Mouse (Mus musculus) embryonic facial prominence, embryonic 13.5 days (tissue): Measurements from ENCODE around the gene Rdh9. TPM values are rescaled to one million over a fixed set of nuclear protein-coding genes. Genes with fewer than 3 reads are reported as not detected.

Experiments
- ATAC-seq: fragments of 200-750 bp; cut with Nextera tagmentation; 2 replicates; pipeline ENCODE4 v1.8.0; 2017; ENCODE audit warnings: low read depth; ENCODE audit not compliant: insufficient number of reproducible peaks, insufficient read depth, low FRiP score, low TSS enrichment
- H3K27ac ChIP-seq: fragments of 300-500 bp; sonication (generic); 2 replicates; pipeline ENCODE4 v1.5.1; 2015; ENCODE audit warnings: moderate library complexity, mild to moderate bottlenecking, inconsistent platforms
- H3K27me3 ChIP-seq: fragments of 300-500 bp; sonication (generic); 2 replicates; pipeline ENCODE4 v1.6.1; 2015; ENCODE audit warnings: mild to moderate bottlenecking, inconsistent platforms
- H3K36me3 ChIP-seq: fragments of 300-500 bp; sonication (generic); 2 replicates; pipeline ENCODE4 v1.6.1; 2015; ENCODE audit warnings: mild to moderate bottlenecking, inconsistent platforms
- H3K4me1 ChIP-seq: fragments of 300-500 bp; sonication (generic); 2 replicates; pipeline ENCODE4 v1.6.1; 2015; ENCODE audit warnings: inconsistent platforms
- H3K4me2 ChIP-seq: fragments of 300-500 bp; sonication (generic); 2 replicates; pipeline ENCODE4 v1.6.1; 2015; ENCODE audit warnings: moderate library complexity, mild to moderate bottlenecking, inconsistent platforms
- H3K4me3 ChIP-seq: fragments of 300-500 bp; sonication (generic); 2 replicates; pipeline ENCODE4 v1.5.1; 2015; ENCODE audit warnings: mild to moderate bottlenecking, inconsistent platforms
- H3K9ac ChIP-seq: fragments of 300-500 bp; sonication (generic); 2 replicates; pipeline ENCODE4 v1.6.1; 2015; ENCODE audit warnings: mild to moderate bottlenecking, inconsistent platforms
- H3K9me3 ChIP-seq: fragments of 300-500 bp; sonication (generic); 2 replicates; pipeline ENCODE4 v1.6.1; 2016; ENCODE audit warnings: inconsistent platforms
- WGBS: fragments of 180-500 bp; shearing (Covaris S2); methylation state at CpG from one replicate; pipeline ENCODE4 v1.1.7; 2015; ENCODE audit warnings: mixed read lengths; 5-methylcytosine and 5-hydroxymethylcytosine counted together
- polyA plus RNA-seq: library from polyadenylated mRNA; unstranded; fragments of >200 nt; fragmentation: Nextera tagmentation; extraction: Ambion mirVana; gene quantifications from 2 replicates; pipeline ENCODE4 v1.2.1, GENCODE M21; 2015

Rdh9 gene
- polyA plus RNA-seq, 1 experiment from 2014 or later: 0.34 TPM

GRCm38 (mm10) chr10:127739661-127740161 lies 36.5 kb upstream of the Rdh9 start:
- Histone ChIP-seq H3K27me3 (no peaks in the 10 kb centered on the region), H3K4me3 (peak overlapping the region; percentile 97), H3K9me3 (no peaks in the 10 kb centered on the region), H3K4me1 (peaks cover 9% of the 10 kb centered on the region), H3K27ac (peak overlapping the region; percentile 87), H3K4me2 (peak overlapping the region; percentile 73), H3K9ac (peak overlapping the region; percentile 98), H3K36me3 (peaks cover 35% of the 10 kb centered on the region)
- WGBS: under 1% methylated on average over 48 of the region's 55 CpGs
- ATAC-seq: peak; percentile 64

- Histone ChIP-seq H3K9me3 (no peaks in the 10 kb centered on the region), H3K4me2 (no peak overlapping the region), H3K4me1 (peaks cover 22% of the 10 kb centered on the region), H3K27ac (no peak overlapping the region), H3K9ac (no peak overlapping the region), H3K27me3 (no peaks in the 10 kb centered on the region), H3K4me3 (no peak overlapping the region), H3K36me3 (peaks cover 64% of the 10 kb centered on the region)
- ATAC-seq: no peak
- WGBS: 60% methylated on average over 5 of the region's 5 CpGs
Measured at GRCm38 (mm10) chr10:127744661-127745060, 31.5 kb upstream of the Rdh9 start.

GRCm38 (mm10) chr10:127745886-127746285 lies 30.3 kb upstream of the Rdh9 start:
- H3K4me3 ChIP-seq: no peak overlapping the region
- WGBS: 73% methylated on average over 5 of the region's 5 CpGs
- no peak overlapping the region for H3K9ac ChIP-seq
- ATAC-seq: no peak
- H3K4me2 ChIP-seq: no peak overlapping the region
- no peaks in the 10 kb centered on the region for H3K9me3 ChIP-seq
- no peaks in the 10 kb centered on the region for H3K27me3 ChIP-seq
- no peak overlapping the region for H3K27ac ChIP-seq
- peaks cover 14% of the 10 kb centered on the region for H3K4me1 ChIP-seq
- H3K36me3 ChIP-seq: peaks cover 64% of the 10 kb centered on the region

- Histone ChIP-seq H3K9ac (no peak overlapping the region), H3K27me3 (no peaks in the 10 kb centered on the region), H3K4me2 (no peak overlapping the region), H3K4me1 (peaks cover 14% of the 10 kb centered on the region), H3K9me3 (no peaks in the 10 kb centered on the region), H3K4me3 (no peak overlapping the region), H3K27ac (no peak overlapping the region), H3K36me3 (peaks cover 54% of the 10 kb centered on the region)
- WGBS: 81% methylated on average over 8 of the region's 8 CpGs
- no peak for ATAC-seq
Measured at GRCm38 (mm10) chr10:127747254-127747653, 28.9 kb upstream of the Rdh9 start.

GRCm38 (mm10) chr10:127748847-127749612 lies 27.2 kb upstream of the Rdh9 start:
- no peaks in the 10 kb centered on the region for H3K9me3 ChIP-seq
- no peak overlapping the region for H3K27ac ChIP-seq
- H3K36me3 ChIP-seq: peaks cover 36% of the 10 kb centered on the region
- H3K4me3 ChIP-seq: no peak overlapping the region
- no peak overlapping the region for H3K9ac ChIP-seq
- peaks cover 14% of the 10 kb centered on the region for H3K4me1 ChIP-seq
- 7% methylated on average over 8 of the region's 8 CpGs for WGBS
- H3K27me3 ChIP-seq: no peaks in the 10 kb centered on the region
- ATAC-seq: no peak
- H3K4me2 ChIP-seq: 0 out of 2 replicates have a peak overlapping the region, but pooled peaks have one; percentile 41

GRCm38 (mm10) chr10:127750136-127750777 lies 25.9 kb upstream of the Rdh9 start:
- H3K9ac ChIP-seq: no peak overlapping the region
- ATAC-seq: 0 out of 2 replicates have a peak, but pooled peaks have one; percentile 12
- no peaks in the 10 kb centered on the region for H3K9me3 ChIP-seq
- H3K4me1 ChIP-seq: peaks cover 11% of the 10 kb centered on the region
- H3K4me3 ChIP-seq: peak overlapping the region; percentile 12; the same call in 1 of the 2 replicates
- H3K27me3 ChIP-seq: no peaks in the 10 kb centered on the region
- WGBS: 59% methylated on average over 24 of the region's 24 CpGs
- no peak overlapping the region for H3K27ac ChIP-seq
- peaks cover 25% of the 10 kb centered on the region for H3K36me3 ChIP-seq
- H3K4me2 ChIP-seq: peak overlapping the region; percentile 41

GRCm38 (mm10) chr10:127751548-127751947 lies 24.6 kb upstream of the Rdh9 start, which contains the start of gene Gpr182:
Gene Gpr182 (minus strand): TSS chr10:127751732.
- no peak for ATAC-seq
- H3K4me2 ChIP-seq: peak within 1 kb of the TSS; percentile 41; the same call in 1 of the 2 replicates
- 45% methylated on average over 8 of the region's 8 CpGs for WGBS

GRCm38 (mm10) chr10:127754566-127755166 lies 21.5 kb upstream of the Rdh9 start:
- H3K4me3 ChIP-seq: no peak overlapping the region
- no peak overlapping the region for H3K9ac ChIP-seq
- no peak overlapping the region for H3K27ac ChIP-seq
- no peak overlapping the region for H3K4me2 ChIP-seq
- H3K4me1 ChIP-seq: no peaks in the 10 kb centered on the region
- ATAC-seq: no peak
- H3K27me3 ChIP-seq: no peaks in the 10 kb centered on the region
- WGBS: 61% methylated on average over 6 of the region's 6 CpGs
- H3K36me3 ChIP-seq: no peaks in the 10 kb centered on the region
- H3K9me3 ChIP-seq: no peaks in the 10 kb centered on the region

More at GRCm38 (mm10) chr10:127751548-127751947, 24.6 kb upstream of the Rdh9 start, which contains the start of gene Gpr182:
- Histone ChIP-seq H3K9me3 (no peaks in the 10 kb centered on the region), H3K36me3 (peaks cover 16% of the 10 kb centered on the region), H3K9ac (no peak within 1 kb of the TSS), H3K4me3 (no peak within 1 kb of the TSS), H3K4me1 (peaks cover 11% of the 10 kb centered on the region), H3K27ac (no peak within 1 kb of the TSS), H3K27me3 (no peaks in the 10 kb centered on the region)

GRCm38 (mm10) chr10:127755246-127755645 lies 20.9 kb upstream of the Rdh9 start:
- ATAC-seq: no peak
- Histone ChIP-seq H3K27me3 (no peaks in the 10 kb centered on the region), H3K36me3 (no peaks in the 10 kb centered on the region), H3K27ac (no peak overlapping the region), H3K4me3 (no peak overlapping the region), H3K4me1 (no peaks in the 10 kb centered on the region), H3K4me2 (no peak overlapping the region), H3K9me3 (no peaks in the 10 kb centered on the region), H3K9ac (no peak overlapping the region)
- 77% methylated on average over 3 of the region's 3 CpGs for WGBS

- Histone ChIP-seq H3K4me2 (peak overlapping the region; percentile 51), H3K27ac (no peak overlapping the region), H3K4me3 (peak overlapping the region; percentile 10; the same call in 1 of the 2 replicates), H3K36me3 (no peaks in the 10 kb centered on the region), H3K9me3 (no peaks in the 10 kb centered on the region), H3K9ac (peak overlapping the region; percentile 27; the same call in 1 of the 2 replicates), H3K27me3 (no peaks in the 10 kb centered on the region), H3K4me1 (no peaks in the 10 kb centered on the region)
- 41% methylated on average over 18 of the region's 18 CpGs for WGBS
- ATAC-seq: no peak
Measured at GRCm38 (mm10) chr10:127755770-127756468, 20.3 kb upstream of the Rdh9 start.
